Mouse (Mus musculus): ENCODE data around the gene Tipin.

DNA sequence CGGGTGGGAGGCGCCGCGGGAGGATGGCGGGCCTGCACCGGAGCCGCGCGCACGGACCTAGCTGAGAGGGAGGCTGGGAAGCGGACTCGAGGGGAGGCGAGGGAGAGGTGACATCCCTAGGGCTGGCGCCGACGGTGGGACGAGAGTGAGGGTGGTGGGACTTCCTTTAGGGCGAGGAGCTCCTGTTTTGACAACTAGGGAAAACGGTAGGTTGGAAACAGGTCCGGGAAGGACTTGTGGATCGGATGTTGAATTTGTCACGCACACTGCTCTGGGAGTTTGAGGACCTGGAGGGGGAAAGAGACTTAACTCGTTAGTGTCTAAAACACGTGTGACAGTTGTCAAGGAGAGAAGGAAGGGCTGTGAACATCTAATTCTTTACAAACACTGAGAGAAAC is 399 bp downstream of the Tipin start:
- no peak for TF ChIP-seq CTCF (IDR thresholded peaks at IDR 0.05; ENCODE audit: low read depth, low read length)
- no peak for TF ChIP-seq POLR2A (IDR thresholded peaks at IDR 0.05; ENCODE audit: insufficient read depth, low read length)
